Comparison of ENCODE assay signal across 12 mouse cellular contexts in genomic region chr7:36711766-36712165, GRCm38 (mm10). TPM values are rescaled to one million over a fixed set of nuclear protein-coding genes. Genes with fewer than 3 reads are reported as not detected.
A peak's percentile ranks its signal among the peaks of the same experiment; 100 is the strongest.
DNase-seq lines count a peak whose midpoint lies in the region; TF ChIP-seq lines count a peak whose summit lies in the region.
"Had no signal": no experiment of that assay in that cellular context is flagged by ENCODE, and none has a peak within 500 bp of the region (broad histone marks: within the 10 kb centered on the region; RNA-seq: fewer than 3 reads in every experiment).

No protein-coding gene starts in this region.

- no peak for TF ChIP-seq EP300 in heart, adult 2 months (IDR thresholded peaks at IDR 0.05; ENCODE audit: insufficient read depth, low read depth, low read length)

- H3K4me3 ChIP-seq in heart, adult 2 months, result no peak overlapping the region
- no peak overlapping the region for H3K4me3 ChIP-seq in left cerebral cortex, adult 2 months
- H3K4me3 ChIP-seq in E14TG2a.4 (replicated peaks; ENCODE audit: low read length), result no peak overlapping the region
- no peak overlapping the region for H3K4me3 ChIP-seq in embryonic facial prominence, embryonic 10.5 days
- H3K4me3 ChIP-seq: midbrain, embryonic 15.5 days had no signal

- no peaks in the 10 kb centered on the region for H3K27me3 ChIP-seq in heart, adult 2 months (ENCODE audit: control insufficient read depth, insufficient read depth, low read length)
- H3K27me3 ChIP-seq in E14TG2a.4 (ENCODE audit: insufficient read depth, low read length), result no peaks in the 10 kb centered on the region
- H3K27me3 ChIP-seq in embryonic facial prominence, embryonic 10.5 days (replicated peaks; ENCODE audit: low read depth, poor library complexity, severe bottlenecking), result no peaks in the 10 kb centered on the region
- H3K27me3 ChIP-seq: midbrain, embryonic 15.5 days had no signal

- no peak for TF ChIP-seq POLR2A in heart, adult 2 months (IDR thresholded peaks at IDR 0.05; ENCODE audit: insufficient read depth, low read depth, low read length)

- no peaks in the 10 kb centered on the region for H3K9me3 ChIP-seq in E14TG2a.4 (ENCODE audit: low read length)
- no peaks in the 10 kb centered on the region for H3K9me3 ChIP-seq in embryonic facial prominence, embryonic 10.5 days
- H3K9me3 ChIP-seq: midbrain, embryonic 15.5 days had no signal

- no peak overlapping the region for H3K9ac ChIP-seq in heart, adult 2 months (ENCODE audit: low read depth, low read length)
- H3K9ac ChIP-seq: midbrain, embryonic 15.5 days had no signal

- no peak overlapping the region for H3K27ac ChIP-seq in heart, adult 2 months
- peak overlapping the region; percentile 21; the same call in 1 of the 2 replicates for H3K27ac ChIP-seq in left cerebral cortex, adult 2 months
- no peak overlapping the region for H3K27ac ChIP-seq in embryonic facial prominence, embryonic 10.5 days (replicated peaks)
- H3K27ac ChIP-seq: midbrain, embryonic 15.5 days had no signal

- peaks cover 3% of the 10 kb centered on the region for H3K4me1 ChIP-seq in heart, adult 2 months (ENCODE audit: control insufficient read depth, insufficient read depth, low read length)
- peaks cover 12% of the 10 kb centered on the region for H3K4me1 ChIP-seq in E14TG2a.4 (replicated peaks; ENCODE audit: low read depth, low read length)
- H3K4me1 ChIP-seq in embryonic facial prominence, embryonic 10.5 days, result peaks cover 49% of the 10 kb centered on the region

- intact Hi-C loops in heart, adult 2 months (cut with DNase I), result no loop called here
- intact Hi-C loops in left cerebral cortex, adult 2 months (cut with DNase I), result no loop called here

- H3K36me3 ChIP-seq in heart, adult 2 months (ENCODE audit: control insufficient read depth, insufficient read depth, low read length), result no peaks in the 10 kb centered on the region
- H3K36me3 ChIP-seq in E14TG2a.4 (ENCODE audit: insufficient read depth, low read length), result no peaks in the 10 kb centered on the region
- no peaks in the 10 kb centered on the region for H3K36me3 ChIP-seq in embryonic facial prominence, embryonic 10.5 days (replicated peaks)
- H3K36me3 ChIP-seq: midbrain, embryonic 15.5 days had no signal

- peak; percentile 42 for TF ChIP-seq CTCF in heart, adult 2 months (IDR thresholded peaks at IDR 0.05)
- TF ChIP-seq CTCF in left cerebral cortex, adult 2 months (IDR thresholded peaks at IDR 0.05), result peak; percentile 46
- peak; percentile 16; the same call in 1 of the 2 replicates for TF ChIP-seq CTCF in E14TG2a.4 (conservative IDR thresholded peaks at IDR 0.05; ENCODE audit: low read length)

- H3K79me2 ChIP-seq in heart, adult 2 months (replicated peaks; ENCODE audit: control insufficient read depth, insufficient read depth, low read length), result no peaks in the 10 kb centered on the region

- 69% methylated on average over 2 of the region's 2 CpGs for WGBS in heart, adult 2 months
- 55% methylated on average over 2 of the region's 2 CpGs for WGBS in embryonic facial prominence, embryonic 10.5 days

- peak; percentile 48 for DNase-seq in adrenal gland, postnatal 14 days
- no peak for DNase-seq in adrenal gland, adult 8-10 months
- DNase-seq in heart, adult 2 months, result no peak
- no peak for DNase-seq in heart, adult 18-20 months
- no peak for DNase-seq in left cerebral cortex, adult 2 months (ENCODE audit: extremely low spot score in 1 of 2, low spot score in 2 of 2)
- no peak for DNase-seq in left cerebral cortex, adult 9 months (ENCODE audit: low spot score in 2 of 2)
- no peak for DNase-seq in embryonic facial prominence, embryonic 10.5 days (ENCODE audit: low spot score)
- DNase-seq: embryo, embryonic 11 days; kidney, adult 18-20 months; thymus, adult 2 months had no signal

RNA-seq across cellular contexts. Expression of gene Tshz3, which starts 13.8 kb away (rescaled TPM):
- 5.3 and 5.8 TPM in 2 replicates for total RNA-seq in adrenal gland, postnatal 14 days (2021)
- total RNA-seq in adrenal gland, adult 8-10 months (2022), result 1 to 10 TPM; 4.4 to 7.5 (median 5.4) TPM
- total RNA-seq in heart, adult 2 months (2021), result 1 to 10 TPM; 3.5 to 4.3 TPM
- 1.8 and 3.6 TPM in 2 replicates for polyA plus RNA-seq in heart, adult 2 months (2012; rRNA removed)
- 1 to 10 TPM; 2.4 to 2.7 TPM for total RNA-seq in heart, adult 18-20 months (2021)
- 10 to 100 TPM; 43.0 to 53.4 TPM for total RNA-seq in left cerebral cortex, adult 2 months (2021)
- polyA plus RNA-seq in embryonic facial prominence, embryonic 10.5 days (2016; fragmentation: Nextera tagmentation; extraction: Ambion mirVana), result 4.0 and 5.0 TPM in 2 replicates
